Mouse (Mus musculus) heart, embryonic 14.5 days (tissue): ENCODE results near the gene Nacad. TPM values are rescaled to one million over a fixed set of nuclear protein-coding genes. Genes with fewer than 3 reads are reported as not detected.
"Not testable (repeated sequence)": the region's sequence is repeated elsewhere in the genome, so short reads cannot be mapped to it uniquely, and the experiment has no call there.

Source experiments
- ATAC-seq: fragments of 200-750 bp; cut with Nextera tagmentation; 2 replicates; pipeline ENCODE4 v1.8.0; 2017; ENCODE audit warnings: low read depth, moderate TSS enrichment; ENCODE audit not compliant: insufficient number of reproducible peaks, insufficient read depth, low FRiP score
- H3K27ac ChIP-seq, 2 experiments: fragments of 200-500 bp in 1 of 2; fragments of 300-500 bp in 1 of 2; sonication (generic) in 1 of 2; replicated peaks in 1 of 2; 2 replicates each; pipeline ENCODE4 v1.5.1; 2012 to 2014; ENCODE audit warnings: low read depth in 2 of 2, low read length in 2 of 2, control low read depth in 1 of 2, mild to moderate bottlenecking in 1 of 2, mixed read lengths in 1 of 2; ENCODE audit not compliant: control insufficient read depth in 1 of 2, insufficient read depth in 1 of 2
- H3K27me3 ChIP-seq: fragments of 300-500 bp; sonication (generic); 2 replicates; pipeline ENCODE4 v1.6.1; 2014; ENCODE audit warnings: mild to moderate bottlenecking, low read length, control low read depth; ENCODE audit not compliant: control insufficient read depth, insufficient read depth
- H3K36me3 ChIP-seq: fragments of 300-500 bp; sonication (generic); 2 replicates; pipeline ENCODE4 v1.6.1; 2014; ENCODE audit warnings: mild to moderate bottlenecking, control low read depth, low read length, mixed read lengths; ENCODE audit not compliant: control insufficient read depth, insufficient read depth
- H3K4me1 ChIP-seq, 2 experiments: fragments of 200-500 bp in 1 of 2; fragments of 300-500 bp in 1 of 2; sonication (generic) in 1 of 2; 2 replicates each; pipeline ENCODE4 v1.6.1; 2012 to 2014; ENCODE audit warnings: low read length in 2 of 2, control low read depth in 1 of 2, mixed read lengths in 1 of 2; ENCODE audit not compliant: control insufficient read depth in 2 of 2, insufficient read depth in 2 of 2
- H3K4me2 ChIP-seq: fragments of 300-500 bp; sonication (generic); 2 replicates; pipeline ENCODE4 v1.6.1; 2014; ENCODE audit warnings: mild to moderate bottlenecking, low read length
- H3K4me3 ChIP-seq, 2 experiments: fragments of 200-500 bp in 1 of 2; fragments of 300-500 bp in 1 of 2; sonication (generic) in 1 of 2; 2 replicates each; pipeline ENCODE4 v1.5.1; 2012 to 2014; ENCODE audit warnings: low read length in 2 of 2, mild to moderate bottlenecking in 2 of 2, control low read depth in 1 of 2, low read depth in 1 of 2, moderate library complexity in 1 of 2; ENCODE audit not compliant: control insufficient read depth in 1 of 2, insufficient read depth in 1 of 2
- H3K9ac ChIP-seq: fragments of 300-500 bp; sonication (generic); 2 replicates; pipeline ENCODE4 v1.6.1; 2014; ENCODE audit warnings: mild to moderate bottlenecking, low read length
- H3K9me3 ChIP-seq: fragments of 300-500 bp; sonication (generic); 2 replicates; pipeline ENCODE4 v1.6.1; 2016; ENCODE audit warnings: low read length, control low read depth; ENCODE audit not compliant: control insufficient read depth
- WGBS: fragments of 180-500 bp; shearing (Covaris S2); extraction: QIAGEN DNeasy Blood & Tissue Kit; methylation state at CpG from one replicate; pipeline ENCODE4 v1.1.7; 2014; 5-methylcytosine and 5-hydroxymethylcytosine counted together
- polyA plus RNA-seq: library from polyadenylated mRNA; unstranded; fragments of >200 nt; fragmentation: Nextera tagmentation; extraction: Ambion mirVana; gene quantifications from 2 replicates; pipeline ENCODE4 v1.2.1, GENCODE M21; 2014

Gene Nacad
- 0.22 and 0.86 TPM in 2 replicates for polyA plus RNA-seq

DNA sequence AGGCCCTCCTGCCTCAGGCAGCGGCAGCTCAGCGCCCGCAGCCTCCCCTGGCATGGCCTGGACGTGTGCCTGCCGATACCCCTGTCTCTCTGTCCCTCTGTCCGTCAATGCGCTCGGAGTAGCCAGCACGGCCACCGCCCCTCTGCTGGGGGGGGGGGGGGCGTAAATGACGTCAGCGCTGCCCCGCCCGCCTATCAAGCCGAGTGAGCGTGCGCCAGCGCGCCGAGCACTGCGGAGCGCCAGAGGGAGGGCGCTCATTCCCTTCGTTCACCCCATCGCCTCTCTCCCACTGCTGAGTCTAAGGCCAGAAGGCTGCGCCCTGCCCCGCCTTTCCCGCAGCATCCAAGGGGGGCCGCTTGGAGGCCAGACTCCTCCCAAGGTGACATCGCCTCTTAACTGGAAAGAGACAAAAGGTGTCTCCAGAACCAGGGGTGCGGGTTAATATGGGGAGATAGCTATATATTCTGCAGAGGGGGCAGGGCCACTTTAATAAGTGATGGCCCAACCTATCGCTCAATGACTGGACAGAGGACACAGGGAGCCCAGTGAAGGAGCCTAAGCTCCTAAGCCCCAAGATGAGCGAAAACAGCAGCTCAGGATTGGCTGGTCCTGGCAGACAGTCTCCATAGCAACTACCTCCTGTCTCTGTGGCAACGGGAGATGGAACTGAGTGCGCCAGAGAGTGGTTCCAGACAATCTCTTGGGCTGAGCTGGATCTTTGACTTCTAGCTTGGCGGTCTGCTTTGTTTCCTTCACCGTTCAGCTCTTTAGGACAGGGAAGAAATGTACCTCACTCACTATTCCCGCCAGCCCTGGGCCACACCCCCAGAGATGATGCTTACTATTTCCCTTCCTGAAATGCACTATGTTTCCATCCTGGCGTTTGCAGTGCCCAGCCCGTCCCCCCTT, at the start of gene Nacad:
Nacad (minus strand) TSS at position 563 of the 909 bp plus-strand sequence.
- Histone ChIP-seq H3K4me3 (peak within 1 kb of the TSS; percentile 37 to 39), H3K4me2 (peak within 1 kb of the TSS; percentile 69), H3K4me1 (peaks cover 18 to 24% of the 10 kb centered on the region in 2 experiments; a peak in 3 of 4 replicates), H3K27me3 (peaks cover 51% of the 10 kb centered on the region), H3K9ac (peak within 1 kb of the TSS; percentile 49), H3K36me3 (peaks cover 2% of the 10 kb centered on the region), H3K27ac (no peak within 1 kb of the TSS), H3K9me3 (no peaks in the 10 kb centered on the region)
- no peak for ATAC-seq
- 7% methylated on average over 31 of the region's 41 CpGs for WGBS

DNA sequence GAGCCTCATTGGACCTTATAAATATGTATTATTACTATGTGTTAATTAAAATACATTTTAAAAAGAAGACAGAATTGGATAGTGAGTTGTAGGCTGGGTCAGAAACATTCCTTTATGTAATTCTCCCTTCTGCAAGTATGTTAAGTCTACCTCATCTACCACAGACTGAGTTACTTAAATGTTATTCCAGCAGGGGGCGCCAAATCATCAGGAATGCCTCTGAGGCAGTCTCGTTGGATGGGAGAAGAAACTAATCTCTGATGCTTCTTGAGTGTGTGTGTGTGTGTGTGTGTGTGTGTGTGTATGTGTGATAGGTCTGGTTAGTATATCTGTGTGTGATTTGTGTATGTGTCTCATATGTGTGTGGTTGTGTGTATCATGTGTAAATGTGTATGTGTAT, 49.0 kb upstream of the Nacad start:
- H3K4me1 ChIP-seq = peaks cover 0 to 2% of the 10 kb centered on the region in 2 experiments; a peak in 2 of 4 replicates
- no peaks in the 10 kb centered on the region for H3K9me3 ChIP-seq
- no peak for ATAC-seq
- H3K9ac ChIP-seq = no peak overlapping the region
- no peak overlapping the region for H3K4me2 ChIP-seq
- no peak overlapping the region for H3K4me3 ChIP-seq
- no peak overlapping the region for H3K27ac ChIP-seq
- peaks cover 13% of the 10 kb centered on the region; the same call in 1 of the 2 replicates for H3K27me3 ChIP-seq
- no peaks in the 10 kb centered on the region for H3K36me3 ChIP-seq
- WGBS = 2% methylated on average over 2 of the region's 2 CpGs

DNA sequence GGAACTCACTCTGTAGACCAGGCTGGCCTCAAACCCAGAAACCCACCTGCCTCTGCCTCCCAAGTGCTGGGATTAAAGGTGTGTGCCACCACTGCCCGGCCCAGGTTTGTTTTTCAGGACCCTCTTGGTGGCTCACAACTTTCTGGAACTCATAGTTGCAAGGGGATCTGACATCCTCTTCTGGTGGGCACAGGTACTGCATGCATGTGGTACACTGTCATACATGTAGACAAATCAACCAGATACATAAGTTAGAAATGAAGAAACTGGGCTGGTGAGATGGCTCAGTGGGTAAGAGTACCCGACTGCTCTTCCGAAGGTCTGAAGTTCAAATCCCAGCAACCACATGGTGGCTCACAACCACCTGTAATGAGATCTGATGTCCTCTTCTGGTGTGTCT, 47.1 kb upstream of the Nacad start:
- not testable (repeated sequence) for H3K9me3 ChIP-seq, H3K4me3 ChIP-seq, H3K4me2 ChIP-seq, H3K36me3 ChIP-seq, H3K4me1 ChIP-seq, H3K9ac ChIP-seq, ATAC-seq, H3K27ac ChIP-seq, H3K27me3 ChIP-seq
- WGBS = 66% methylated on average over 3 of the region's 3 CpGs

DNA sequence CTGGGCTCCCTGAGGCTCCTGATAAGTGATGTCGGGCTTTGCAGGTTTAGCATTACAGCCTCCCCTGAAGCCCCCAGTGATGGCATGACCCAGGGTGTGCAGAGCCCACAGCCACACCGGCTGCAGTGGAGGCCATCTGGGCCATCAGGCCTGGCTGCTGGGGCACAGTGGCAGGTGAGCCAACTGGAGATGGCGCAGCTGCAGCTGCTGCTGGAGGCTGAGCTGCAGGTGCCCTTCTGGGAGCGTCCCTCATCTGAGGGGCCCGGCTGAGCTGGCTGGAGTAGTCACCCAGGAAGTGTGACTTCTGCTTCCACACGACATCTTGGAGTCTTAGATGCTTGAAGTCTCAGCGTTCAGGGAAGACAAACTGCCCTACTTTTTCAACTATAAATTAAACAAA, 44.7 kb upstream of the Nacad start:
- Histone ChIP-seq H3K9ac (no peak overlapping the region), H3K27ac (no peak overlapping the region), H3K27me3 (peaks cover 5% of the 10 kb centered on the region; the same call in 1 of the 2 replicates), H3K4me2 (no peak overlapping the region), H3K4me1 (no peaks in the 10 kb centered on the region), H3K4me3 (no peak overlapping the region), H3K36me3 (no peaks in the 10 kb centered on the region), H3K9me3 (no peaks in the 10 kb centered on the region)
- 66% methylated on average over 7 of the region's 7 CpGs for WGBS
- no peak for ATAC-seq

DNA sequence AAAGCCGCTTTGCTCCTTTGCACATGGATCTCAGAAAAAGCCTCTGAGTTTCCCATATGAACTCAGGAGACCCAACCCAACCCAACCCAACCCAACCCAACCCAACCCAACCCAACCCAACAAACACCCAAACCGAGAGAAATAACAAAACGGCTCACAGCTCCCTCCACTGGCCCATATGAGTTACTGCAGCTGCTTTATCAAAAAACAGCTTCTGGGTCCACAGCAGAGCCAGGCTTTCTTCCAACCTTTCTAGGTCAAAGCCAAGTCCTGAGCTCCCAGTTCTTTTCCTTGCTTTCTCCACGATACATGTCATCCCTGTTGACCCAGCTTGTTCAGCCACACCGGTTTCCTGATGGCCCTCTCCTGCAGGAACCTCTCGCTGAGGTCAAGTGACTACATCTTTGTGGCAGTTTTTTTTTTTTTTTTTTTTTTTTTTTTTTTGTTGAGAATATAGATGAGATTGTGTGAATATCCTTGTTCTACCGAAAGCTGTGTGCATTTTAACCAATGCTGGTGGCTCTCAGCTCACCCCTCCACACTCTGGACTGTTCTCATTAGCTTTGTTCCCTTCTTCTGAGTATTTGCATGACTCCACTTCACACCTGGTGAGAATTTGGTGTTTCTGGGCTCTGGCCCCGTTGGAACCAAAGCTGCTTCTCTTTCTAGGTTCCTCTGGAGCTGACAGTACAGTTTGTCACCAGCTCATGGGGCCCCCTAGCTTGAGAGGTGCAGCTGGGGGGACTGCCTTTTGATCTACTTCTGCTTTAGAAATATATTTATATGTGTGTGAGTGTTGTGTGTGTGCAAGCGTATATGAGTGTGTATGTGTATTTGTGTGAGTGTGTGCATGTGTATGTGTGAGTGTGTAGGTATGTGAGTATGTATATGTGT, 42.2 kb upstream of the Nacad start:
- Histone ChIP-seq H3K4me3 (no peak overlapping the region), H3K4me1 (no peaks in the 10 kb centered on the region), H3K27ac (no peak overlapping the region), H3K9me3 (no peaks in the 10 kb centered on the region), H3K9ac (no peak overlapping the region), H3K4me2 (no peak overlapping the region), H3K36me3 (no peaks in the 10 kb centered on the region), H3K27me3 (no peaks in the 10 kb centered on the region; the same call in 1 of the 2 replicates)
- no peak for ATAC-seq
- 51% methylated on average over 9 of the region's 9 CpGs for WGBS

- no peak overlapping the region for H3K27ac ChIP-seq
- 72% methylated on average over 6 of the region's 6 CpGs for WGBS
- H3K27me3 ChIP-seq = no peaks in the 10 kb centered on the region
These were observed 38.7 kb upstream of the Nacad start for GRCm38 (mm10) chr11:6644566-6644965.

DNA sequence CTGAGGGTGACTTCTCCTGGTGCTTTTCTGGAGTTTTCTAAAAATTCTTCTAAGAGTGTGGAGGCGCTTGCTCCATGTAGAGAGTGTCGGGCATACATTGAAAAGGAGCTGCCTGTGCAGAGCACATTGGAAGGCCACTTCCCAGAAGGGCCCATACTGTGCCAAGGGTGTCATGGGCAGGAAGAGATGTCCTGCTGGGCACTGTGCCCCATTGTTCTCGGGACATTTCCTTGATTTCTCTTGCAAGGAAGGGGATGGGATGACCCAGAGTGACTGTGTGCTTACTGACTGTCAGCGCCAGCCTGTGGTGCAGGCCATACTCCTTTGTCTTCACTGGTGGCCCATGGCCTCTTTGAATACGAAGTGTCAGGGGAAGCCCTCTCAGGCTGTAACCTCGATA, 33.2 kb upstream of the Nacad start:
- Histone ChIP-seq H3K9ac (no peak overlapping the region), H3K27me3 (no peaks in the 10 kb centered on the region), H3K4me2 (no peak overlapping the region), H3K9me3 (no peaks in the 10 kb centered on the region), H3K4me1 (no peaks in the 10 kb centered on the region), H3K27ac (no peak overlapping the region), H3K4me3 (no peak overlapping the region), H3K36me3 (no peaks in the 10 kb centered on the region)
- 72% methylated on average over 6 of the region's 6 CpGs for WGBS
- no peak for ATAC-seq

More at GRCm38 (mm10) chr11:6644566-6644965, 38.7 kb upstream of the Nacad start:
- no peak overlapping the region for H3K4me3 ChIP-seq
- H3K36me3 ChIP-seq = no peaks in the 10 kb centered on the region
- no peak overlapping the region for H3K9ac ChIP-seq
- H3K4me1 ChIP-seq = no peaks in the 10 kb centered on the region
- no peak overlapping the region for H3K4me2 ChIP-seq
- H3K9me3 ChIP-seq = no peaks in the 10 kb centered on the region
- ATAC-seq = no peak
